Mouse (Mus musculus) liver, embryonic 12.5 days (tissue): ENCODE measurements around the gene Gm5105. TPM values are rescaled to one million over a fixed set of nuclear protein-coding genes. Genes with fewer than 3 reads are reported as not detected.

Experiments used
- ATAC-seq: fragments of 200-750 bp; cut with Nextera tagmentation; 2 replicates; pipeline ENCODE4 v1.8.0; 2017; ENCODE audit warnings: moderate number of reproducible peaks, mild to moderate bottlenecking, moderate library complexity
- H3K27ac ChIP-seq: fragments of 300-500 bp; sonication (generic); 2 replicates; pipeline ENCODE4 v1.5.1; 2016; ENCODE audit warnings: mild to moderate bottlenecking
- H3K27me3 ChIP-seq: fragments of 300-500 bp; sonication (generic); replicated peaks from 2 replicates; pipeline ENCODE4 v1.6.1; 2016; ENCODE audit warnings: mild to moderate bottlenecking, moderate library complexity
- H3K36me3 ChIP-seq: fragments of 300-500 bp; sonication (generic); 2 replicates; pipeline ENCODE4 v1.6.1; 2016; ENCODE audit warnings: mild to moderate bottlenecking, moderate library complexity
- H3K4me1 ChIP-seq: fragments of 300-500 bp; sonication (generic); 2 replicates; pipeline ENCODE4 v1.6.1; 2016
- H3K4me2 ChIP-seq: fragments of 300-500 bp; sonication (generic); 2 replicates; pipeline ENCODE4 v1.6.1; 2016; ENCODE audit warnings: mild to moderate bottlenecking, moderate library complexity
- H3K4me3 ChIP-seq: fragments of 300-500 bp; sonication (generic); 2 replicates; pipeline ENCODE4 v1.5.1; 2016; ENCODE audit warnings: mild to moderate bottlenecking, moderate library complexity
- H3K9ac ChIP-seq: fragments of 300-500 bp; sonication (generic); 2 replicates; pipeline ENCODE4 v1.6.1; 2016; ENCODE audit warnings: mild to moderate bottlenecking, moderate library complexity
- H3K9me3 ChIP-seq: fragments of 300-500 bp; sonication (generic); replicated peaks from 2 replicates; pipeline ENCODE4 v1.6.1; 2016; ENCODE audit warnings: mild to moderate bottlenecking, moderate library complexity
- WGBS: fragments of 180-500 bp; shearing (Covaris S2); methylation state at CpG from one replicate; pipeline ENCODE4 v1.1.7; 2016; ENCODE audit not compliant: insufficient replicate concordance; 5-methylcytosine and 5-hydroxymethylcytosine counted together
- polyA plus RNA-seq: library from polyadenylated mRNA; unstranded; fragments of >200 nt; fragmentation: Nextera tagmentation; extraction: Ambion mirVana; gene quantifications from 2 replicates; pipeline ENCODE4 v1.2.1, GENCODE M21; 2016

Gm5105 gene
- polyA plus RNA-seq, 1 experiment from 2014 or later: not detected

DNA sequence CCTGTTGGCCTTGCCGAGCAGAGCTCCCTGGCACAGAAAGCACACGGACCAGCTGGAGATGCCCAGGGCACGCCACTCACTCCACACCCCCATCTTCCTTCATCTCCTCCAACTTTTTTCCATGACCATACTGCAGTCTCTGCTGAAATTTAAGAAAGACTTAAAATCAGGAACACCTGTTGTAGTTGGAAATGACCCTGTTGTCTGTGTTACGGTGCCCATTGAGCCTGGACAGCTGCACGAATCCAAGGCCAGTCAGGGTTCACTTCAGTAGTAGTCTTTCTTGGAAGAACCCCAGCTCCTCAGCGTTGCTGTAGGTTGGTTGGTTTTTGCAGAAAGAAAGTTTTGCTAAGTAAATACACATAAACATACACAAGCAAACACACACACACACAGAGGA is 17.6 kb downstream of the Gm5105 start:
- Histone ChIP-seq H3K27ac (no peak overlapping the region), H3K4me3 (no peak overlapping the region), H3K27me3 (no peaks in the 10 kb centered on the region), H3K4me2 (no peak overlapping the region), H3K36me3 (no peaks in the 10 kb centered on the region), H3K9ac (no peak overlapping the region), H3K9me3 (no peaks in the 10 kb centered on the region), H3K4me1 (0 out of 2 replicates have a peak, but pooled peaks cover 10% of the 10 kb centered on the region)
- ATAC-seq: no peak
- WGBS: 78% methylated on average over 6 of the region's 6 CpGs

DNA sequence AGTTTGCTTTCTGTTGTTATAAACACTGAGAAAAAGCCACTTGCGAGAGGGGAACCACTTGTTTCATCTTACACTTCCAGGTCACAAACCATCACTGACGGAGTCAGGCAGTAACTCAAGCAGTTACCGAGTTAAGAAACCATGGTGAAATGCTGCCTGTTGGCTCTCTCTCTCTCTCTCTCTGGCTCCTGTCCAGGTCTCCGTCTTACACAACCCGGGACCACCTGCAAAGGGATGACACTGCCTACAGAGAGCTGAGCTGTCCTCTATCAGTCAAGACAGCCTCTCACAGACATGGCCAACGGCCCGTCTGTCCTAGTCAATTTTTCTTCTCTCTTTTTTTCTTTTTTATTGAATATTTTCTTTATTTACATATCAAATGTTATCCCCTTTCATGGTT is 23.9 kb downstream of the Gm5105 start:
- no peak for ATAC-seq
- Histone ChIP-seq H3K9ac (no peak overlapping the region), H3K27ac (no peak overlapping the region), H3K36me3 (no peaks in the 10 kb centered on the region), H3K4me3 (no peak overlapping the region), H3K27me3 (no peaks in the 10 kb centered on the region), H3K4me2 (no peak overlapping the region), H3K4me1 (no peaks in the 10 kb centered on the region), H3K9me3 (no peaks in the 10 kb centered on the region)
- WGBS: 79% methylated on average over 7 of the region's 7 CpGs

DNA sequence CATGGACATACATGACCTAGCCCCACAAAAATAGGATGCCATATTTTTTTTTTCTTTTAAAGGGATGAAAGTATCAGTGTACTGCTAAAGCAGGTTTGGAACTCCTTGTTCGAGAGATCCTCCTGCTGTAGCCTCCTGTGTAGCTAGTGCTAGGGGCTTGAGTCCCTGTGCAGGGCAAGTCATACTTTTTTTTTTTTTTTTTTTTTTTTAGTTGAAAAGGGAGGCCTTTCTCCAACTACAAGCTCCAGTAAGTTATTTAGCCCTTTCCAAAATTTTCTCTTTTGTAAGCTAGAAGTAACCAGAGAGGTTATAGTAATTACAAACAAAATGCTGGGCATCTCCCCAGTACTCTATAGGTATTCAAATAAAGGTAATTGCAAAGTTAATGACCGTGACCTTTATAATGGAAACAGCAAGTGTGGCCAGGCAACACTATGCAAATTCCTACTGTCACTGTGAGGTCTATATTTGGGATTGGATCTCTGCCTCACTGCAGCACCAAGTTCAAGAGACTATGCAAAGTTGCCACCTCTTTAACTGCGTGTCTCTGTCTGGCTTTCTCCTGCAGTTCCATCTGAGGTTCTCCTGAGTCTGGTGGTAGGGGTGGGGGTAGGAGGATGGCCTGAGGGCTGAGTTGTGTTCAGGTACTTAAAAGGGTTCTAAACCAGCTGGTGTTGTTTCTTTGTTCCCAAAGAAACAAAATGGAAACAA is 25.4 kb downstream of the Gm5105 start:
- Histone ChIP-seq H3K27me3 (no peaks in the 10 kb centered on the region), H3K27ac (no peak overlapping the region), H3K4me1 (no peaks in the 10 kb centered on the region), H3K36me3 (no peaks in the 10 kb centered on the region), H3K4me3 (no peak overlapping the region), H3K4me2 (no peak overlapping the region), H3K9ac (no peak overlapping the region), H3K9me3 (no peaks in the 10 kb centered on the region)
- ATAC-seq: no peak
- 66% methylated on average over 3 of the region's 3 CpGs for WGBS

DNA sequence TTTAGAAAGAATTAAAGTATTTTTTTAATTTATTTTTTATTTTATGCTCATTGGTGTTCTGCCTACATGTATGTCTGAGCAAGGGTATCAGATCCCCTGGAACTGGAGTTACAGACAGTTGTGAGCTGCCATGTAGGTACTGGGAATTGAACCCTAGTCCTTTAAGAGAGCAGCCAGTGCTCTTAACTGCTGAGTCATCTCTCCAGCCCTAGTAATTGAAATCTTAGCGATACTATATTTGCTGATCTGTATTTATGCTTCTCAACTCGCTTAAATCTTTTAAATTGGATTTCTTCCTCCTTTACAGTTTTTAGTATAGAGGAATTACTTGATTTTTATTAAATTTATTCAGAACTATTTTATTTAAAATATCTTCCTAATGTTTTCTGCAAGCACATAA is 26.2 kb downstream of the Gm5105 start:
- Histone ChIP-seq H3K27me3 (no peaks in the 10 kb centered on the region), H3K9me3 (no peaks in the 10 kb centered on the region), H3K4me3 (no peak overlapping the region), H3K4me2 (no peak overlapping the region), H3K4me1 (no peaks in the 10 kb centered on the region), H3K27ac (no peak overlapping the region), H3K36me3 (no peaks in the 10 kb centered on the region), H3K9ac (no peak overlapping the region)
- ATAC-seq: no peak
- 55% methylated on average over 2 of the region's 2 CpGs for WGBS

DNA sequence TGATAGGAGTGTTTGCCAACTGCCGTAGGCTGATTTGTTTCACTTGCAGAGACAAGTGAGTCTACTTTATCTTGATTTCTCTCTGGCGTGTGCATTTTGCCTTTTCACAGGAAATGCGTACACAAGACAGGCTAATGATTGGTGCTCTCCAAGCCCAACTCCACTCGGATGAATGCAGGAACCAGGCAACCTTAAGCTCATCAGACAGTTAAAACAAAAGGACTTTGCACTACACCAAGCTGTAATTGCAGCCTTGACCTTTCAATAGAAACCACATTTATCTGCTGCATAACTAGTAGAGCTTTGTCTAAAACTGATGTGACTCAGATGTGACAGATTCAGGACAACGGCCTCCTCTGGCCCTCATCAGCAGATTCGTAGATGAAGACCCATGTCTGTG is 33.2 kb downstream of the Gm5105 start:
- H3K4me2 ChIP-seq: no peak overlapping the region
- H3K9me3 ChIP-seq: no peaks in the 10 kb centered on the region
- H3K27ac ChIP-seq: no peak overlapping the region
- H3K27me3 ChIP-seq: no peaks in the 10 kb centered on the region
- no peak for ATAC-seq
- no peak overlapping the region for H3K4me3 ChIP-seq
- H3K36me3 ChIP-seq: no peaks in the 10 kb centered on the region
- no peaks in the 10 kb centered on the region for H3K4me1 ChIP-seq
- H3K9ac ChIP-seq: no peak overlapping the region
- 49% methylated on average over 6 of the region's 6 CpGs for WGBS

DNA sequence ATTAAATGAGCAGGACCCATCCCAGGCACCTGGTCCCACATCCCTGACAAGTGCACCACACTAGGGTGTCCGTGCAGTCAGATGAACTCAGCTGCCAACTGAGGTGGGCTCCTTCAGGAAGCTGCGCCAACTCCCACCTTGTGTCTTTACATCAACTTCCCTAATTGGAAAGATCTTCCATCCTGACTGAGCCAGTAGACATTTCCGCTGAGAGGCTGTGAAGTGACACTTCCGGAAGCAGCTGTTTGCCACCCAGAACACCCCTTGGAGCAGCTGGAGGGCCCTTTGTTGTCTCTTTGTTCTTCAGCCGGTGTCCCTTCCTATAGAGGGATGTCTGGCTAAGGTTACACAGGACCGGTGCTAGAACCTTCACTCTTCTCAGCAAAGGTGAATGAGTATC is 36.6 kb downstream of the Gm5105 start:
- Histone ChIP-seq H3K4me1 (no peaks in the 10 kb centered on the region), H3K4me2 (no peak overlapping the region), H3K4me3 (no peak overlapping the region), H3K27ac (no peak overlapping the region), H3K27me3 (no peaks in the 10 kb centered on the region), H3K9me3 (no peaks in the 10 kb centered on the region), H3K36me3 (no peaks in the 10 kb centered on the region), H3K9ac (no peak overlapping the region)
- 50% methylated on average over 6 of the region's 6 CpGs for WGBS
- no peak for ATAC-seq

DNA sequence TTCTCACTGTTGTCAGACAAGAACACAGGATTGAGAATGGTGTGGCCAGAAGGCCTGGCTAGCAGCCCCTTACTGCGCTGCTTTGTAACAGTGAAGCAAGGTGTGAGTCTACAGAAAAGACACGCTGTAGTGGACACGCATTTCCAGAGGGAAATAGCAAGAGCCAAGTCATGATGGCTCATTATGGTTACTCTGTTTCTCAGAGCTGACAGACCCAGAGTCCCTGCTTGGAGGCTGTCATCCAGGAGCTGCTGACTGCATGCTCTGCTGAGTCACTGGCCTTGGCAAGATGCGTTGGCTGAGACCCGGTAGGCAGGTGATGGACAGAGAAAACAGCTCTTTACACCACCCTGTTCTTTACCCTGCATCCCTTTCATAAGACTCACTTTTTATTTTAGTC is 37.8 kb downstream of the Gm5105 start:
- Histone ChIP-seq H3K9me3 (no peaks in the 10 kb centered on the region), H3K27ac (no peak overlapping the region), H3K27me3 (no peaks in the 10 kb centered on the region), H3K4me3 (no peak overlapping the region), H3K9ac (no peak overlapping the region), H3K4me1 (no peaks in the 10 kb centered on the region), H3K4me2 (no peak overlapping the region), H3K36me3 (no peaks in the 10 kb centered on the region)
- ATAC-seq: no peak
- WGBS: 71% methylated on average over 5 of the region's 5 CpGs

DNA sequence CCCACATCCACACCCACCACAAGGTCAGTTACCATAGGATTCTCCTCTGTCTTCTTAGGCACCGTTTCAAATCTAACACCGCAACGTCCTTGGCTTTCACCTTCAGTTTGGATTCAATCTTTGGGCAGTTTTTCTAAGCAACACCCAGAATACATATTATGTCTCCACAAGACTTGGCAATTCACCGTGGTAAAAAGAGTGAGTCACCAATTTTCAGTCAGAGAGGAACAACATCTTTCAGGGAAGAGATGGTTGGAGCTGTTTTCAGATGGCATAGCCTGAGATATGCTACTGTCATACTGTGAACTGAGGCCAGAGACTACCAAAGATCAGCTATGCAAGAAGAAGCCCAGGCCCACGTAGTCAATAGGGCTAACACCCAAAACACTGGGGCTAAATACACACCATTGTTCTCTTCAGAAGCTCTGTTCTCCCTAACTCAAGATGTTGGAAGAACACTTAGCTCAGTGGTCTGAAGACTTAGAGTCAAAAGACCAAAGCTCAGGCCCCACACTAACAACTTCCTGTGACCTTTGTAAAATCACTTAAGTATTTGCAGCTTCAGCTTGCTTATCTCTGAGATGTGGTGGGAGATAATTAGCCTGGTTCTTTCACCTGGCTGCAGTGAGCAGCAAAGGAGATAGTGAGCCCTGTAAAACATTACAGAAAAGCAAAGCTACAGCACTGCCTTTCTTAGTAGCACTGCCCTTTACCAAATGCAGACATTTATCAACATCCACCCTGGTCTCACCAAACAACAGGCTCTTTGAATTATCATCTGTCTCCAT is 39.4 kb downstream of the Gm5105 start:
- Histone ChIP-seq H3K4me1 (no peaks in the 10 kb centered on the region), H3K9ac (no peak overlapping the region), H3K27me3 (no peaks in the 10 kb centered on the region), H3K27ac (no peak overlapping the region), H3K4me3 (no peak overlapping the region), H3K36me3 (no peaks in the 10 kb centered on the region), H3K9me3 (no peaks in the 10 kb centered on the region), H3K4me2 (no peak overlapping the region)
- ATAC-seq: no peak
- WGBS: 66% methylated on average over 5 of the region's 5 CpGs

DNA sequence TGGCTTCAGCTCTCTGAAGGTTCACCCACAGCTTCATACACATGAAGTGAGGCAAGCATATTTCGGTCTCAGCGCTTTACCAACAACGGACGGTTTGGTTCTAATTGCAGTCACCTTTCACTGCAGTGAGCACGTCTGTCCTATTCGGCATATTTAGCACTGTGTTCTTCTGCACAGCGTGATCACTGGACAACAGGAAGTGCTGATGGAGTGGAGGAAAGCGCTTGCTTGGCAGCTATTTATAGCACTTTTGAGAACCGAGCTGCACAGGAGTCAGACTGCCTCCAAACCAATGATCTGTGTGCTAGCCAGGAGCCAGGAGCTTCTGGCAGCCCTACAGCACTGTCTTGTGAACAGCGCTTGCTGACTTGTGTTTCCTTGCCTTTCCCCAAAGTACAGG is 40.9 kb downstream of the Gm5105 start:
- Histone ChIP-seq H3K9ac (no peak overlapping the region), H3K4me2 (no peak overlapping the region), H3K27ac (no peak overlapping the region), H3K36me3 (no peaks in the 10 kb centered on the region), H3K9me3 (no peaks in the 10 kb centered on the region), H3K27me3 (no peaks in the 10 kb centered on the region), H3K4me3 (no peak overlapping the region), H3K4me1 (no peaks in the 10 kb centered on the region)
- ATAC-seq: no peak
- WGBS: 37% methylated on average over 10 of the region's 10 CpGs

DNA sequence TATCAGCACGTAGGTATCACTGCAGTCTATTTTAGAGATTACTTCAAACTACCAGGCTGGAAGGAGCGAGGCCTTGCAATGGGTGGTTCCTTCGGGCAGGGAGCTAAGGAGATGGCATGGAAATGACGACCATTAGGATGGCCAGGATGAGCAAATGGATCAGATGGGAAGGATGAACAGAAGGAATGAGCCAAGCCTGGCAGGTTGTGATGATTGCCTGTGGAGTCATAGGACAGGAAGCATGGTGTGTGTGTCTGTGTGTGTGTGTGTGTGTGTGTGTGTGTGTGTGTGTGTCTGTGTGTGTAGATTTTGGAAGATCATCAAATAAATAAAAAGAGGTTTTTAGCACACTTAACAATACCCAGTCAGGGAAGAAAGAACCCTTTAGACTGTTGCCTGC is 44.5 kb downstream of the Gm5105 start:
- ATAC-seq: no peak
- Histone ChIP-seq H3K4me1 (no peaks in the 10 kb centered on the region), H3K4me3 (no peak overlapping the region), H3K9me3 (0 out of 2 replicates have a peak, but pooled peaks cover 5% of the 10 kb centered on the region), H3K27me3 (no peaks in the 10 kb centered on the region), H3K9ac (no peak overlapping the region), H3K36me3 (no peaks in the 10 kb centered on the region), H3K4me2 (no peak overlapping the region), H3K27ac (no peak overlapping the region)
- 66% methylated on average over 4 of the region's 4 CpGs for WGBS

DNA sequence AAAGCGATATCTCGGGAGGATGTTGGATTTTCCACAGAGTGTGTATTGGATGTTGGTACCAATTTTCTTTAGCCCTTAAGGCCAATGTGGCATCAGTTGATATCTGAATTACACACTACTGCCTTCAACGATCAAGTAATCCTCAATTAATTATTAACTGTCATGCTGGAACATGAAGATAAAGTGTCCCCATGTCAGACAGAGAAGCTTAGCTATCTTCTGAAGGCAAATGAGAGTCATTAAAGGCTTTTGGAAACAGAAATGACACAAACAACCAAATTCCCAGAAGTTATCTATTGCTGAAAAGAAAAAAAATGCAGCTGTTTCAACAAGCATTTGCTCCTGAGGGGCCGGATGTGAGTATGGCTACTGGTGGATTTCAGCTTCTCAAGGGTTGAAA is 45.2 kb downstream of the Gm5105 start:
- no peak for ATAC-seq
- Histone ChIP-seq H3K36me3 (no peaks in the 10 kb centered on the region), H3K4me1 (no peaks in the 10 kb centered on the region), H3K9ac (no peak overlapping the region), H3K9me3 (0 out of 2 replicates have a peak, but pooled peaks cover 5% of the 10 kb centered on the region), H3K27ac (no peak overlapping the region), H3K4me2 (no peak overlapping the region), H3K4me3 (no peak overlapping the region), H3K27me3 (no peaks in the 10 kb centered on the region)
- 55% methylated on average over 4 of the region's 4 CpGs for WGBS

DNA sequence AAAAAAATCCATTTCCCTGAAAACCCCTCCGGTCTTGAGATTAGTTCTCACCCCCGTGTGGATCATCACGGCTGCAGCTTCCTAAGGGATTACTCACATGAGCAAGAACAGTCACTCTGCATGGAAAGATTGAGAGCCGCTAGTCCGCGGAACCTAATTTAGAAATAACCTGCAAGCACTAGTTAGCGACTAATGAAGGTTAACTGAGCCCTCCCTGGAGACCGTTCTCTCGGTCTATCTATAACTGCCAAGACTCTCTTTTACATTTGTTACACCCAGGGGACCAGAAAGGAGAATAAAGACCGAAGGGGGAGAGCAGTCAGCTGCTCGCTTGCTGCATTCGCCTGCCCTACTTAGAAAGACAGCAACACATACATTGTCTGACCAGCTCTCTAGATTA is 50.4 kb downstream of the Gm5105 start:
- 0 out of 2 replicates have a peak, but pooled peaks cover 5% of the 10 kb centered on the region for H3K9me3 ChIP-seq
- no peak overlapping the region for H3K4me3 ChIP-seq
- H3K4me1 ChIP-seq: no peaks in the 10 kb centered on the region
- no peak for ATAC-seq
- 87% methylated on average over 12 of the region's 12 CpGs for WGBS
- no peak overlapping the region for H3K9ac ChIP-seq
- no peaks in the 10 kb centered on the region for H3K27me3 ChIP-seq
- no peak overlapping the region for H3K4me2 ChIP-seq
- no peaks in the 10 kb centered on the region for H3K36me3 ChIP-seq
- H3K27ac ChIP-seq: no peak overlapping the region
